Mouse (Mus musculus) heart, embryonic 16.5 days (tissue): ENCODE results near the gene Olfr1446. TPM values are rescaled to one million over a fixed set of nuclear protein-coding genes. Genes with fewer than 3 reads are reported as not detected.

ENCODE experiments used
- polyA plus RNA-seq: library from polyadenylated mRNA; unstranded; fragments of >200 nt; fragmentation: Nextera tagmentation; extraction: Ambion mirVana; gene quantifications from 2 replicates; pipeline ENCODE4 v1.2.1, GENCODE M21; 2015

Olfr1446 gene
- polyA plus RNA-seq, 1 experiment from 2014 or later, result not detected

Other genes starting within 250 kb of the Olfr1446 start
- not detected in 2 replicates for gene Olfr1442, start 223.1 kb downstream of the Olfr1446 start, polyA plus RNA-seq
- not detected in 2 replicates for gene Olfr1443, start 215.4 kb downstream of the Olfr1446 start, polyA plus RNA-seq
- gene Keg1, start 197.7 kb downstream of the Olfr1446 start, polyA plus RNA-seq, result not detected in 2 replicates
- 1.0 TPM in 2 replicates for gene Cntf, start 127.9 kb downstream of the Olfr1446 start, polyA plus RNA-seq
- gene Zfp91, start 97.4 kb downstream of the Olfr1446 start, polyA plus RNA-seq, result 9.9 and 10.5 TPM in 2 replicates
- gene Lpxn, start 97.3 kb downstream of the Olfr1446 start, polyA plus RNA-seq, result 2.5 and 4.9 TPM in 2 replicates
- gene Gm5244, start 46.8 kb downstream of the Olfr1446 start, polyA plus RNA-seq, result not detected in 2 replicates
- gene Olfr1444, start 36.2 kb downstream of the Olfr1446 start, polyA plus RNA-seq, result not detected in 2 replicates
- gene Olfr1445, start 9.7 kb downstream of the Olfr1446 start, polyA plus RNA-seq, result not detected in 2 replicates
- not detected in 2 replicates for gene Olfr1447, start 10.2 kb upstream of the Olfr1446 start, polyA plus RNA-seq
- gene Olfr1448, start 30.9 kb upstream of the Olfr1446 start, polyA plus RNA-seq, result not detected in 2 replicates
- gene Olfr1449, start 37.3 kb upstream of the Olfr1446 start, polyA plus RNA-seq, result not detected in 2 replicates
- gene Olfr1450, start 56.7 kb upstream of the Olfr1446 start, polyA plus RNA-seq, result not detected in 2 replicates
- gene Olfr1451, start 101.5 kb upstream of the Olfr1446 start, polyA plus RNA-seq, result not detected in 2 replicates
- gene Olfr1453, start 134.8 kb upstream of the Olfr1446 start, polyA plus RNA-seq, result not detected in 2 replicates
- gene Olfr1454, start 167.1 kb upstream of the Olfr1446 start, polyA plus RNA-seq, result not detected in 2 replicates
- gene Olfr1457, start 204.4 kb upstream of the Olfr1446 start, polyA plus RNA-seq, result not detected in 2 replicates
- not detected in 2 replicates for gene Olfr1458, start 213.3 kb upstream of the Olfr1446 start, polyA plus RNA-seq